Mouse (Mus musculus) kidney, adult 11 months (tissue): ENCODE measurements at regions not wholly inside any gene's neighbourhood (a gene's known extent, or its start where the extent isn't known, plus 50 kb on each side); places are given as distances from the start of the nearest gene placed in this dataset.
"Not testable (repeated sequence)": the region's sequence is repeated elsewhere in the genome, so short reads cannot be mapped to it uniquely, and the experiment has no call there.

ENCODE experiments used
- DNase-seq: peaks from one replicate; pipeline ENCODE4 v3.0.0; 2022

DNA sequence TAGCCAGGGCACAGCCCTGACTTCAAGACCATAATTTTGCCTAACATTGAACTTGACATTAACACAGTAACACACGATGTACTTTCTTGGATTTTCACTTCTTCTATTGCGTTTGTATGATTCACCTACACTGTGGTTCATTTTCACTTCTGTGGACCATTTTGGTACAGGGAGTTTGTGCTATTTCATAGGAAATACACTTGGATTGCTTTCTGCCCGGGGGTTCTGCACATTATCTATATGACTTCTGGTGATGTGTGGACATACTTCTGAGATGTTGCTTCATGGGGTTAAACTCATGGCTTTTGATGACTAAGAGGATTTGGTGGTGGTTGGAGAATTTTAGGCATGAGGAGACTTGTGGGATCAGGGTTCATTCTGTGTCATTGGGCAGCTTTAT, 640.4 kb upstream of the Gm19410 start:
- DNase-seq, result no peak

DNA sequence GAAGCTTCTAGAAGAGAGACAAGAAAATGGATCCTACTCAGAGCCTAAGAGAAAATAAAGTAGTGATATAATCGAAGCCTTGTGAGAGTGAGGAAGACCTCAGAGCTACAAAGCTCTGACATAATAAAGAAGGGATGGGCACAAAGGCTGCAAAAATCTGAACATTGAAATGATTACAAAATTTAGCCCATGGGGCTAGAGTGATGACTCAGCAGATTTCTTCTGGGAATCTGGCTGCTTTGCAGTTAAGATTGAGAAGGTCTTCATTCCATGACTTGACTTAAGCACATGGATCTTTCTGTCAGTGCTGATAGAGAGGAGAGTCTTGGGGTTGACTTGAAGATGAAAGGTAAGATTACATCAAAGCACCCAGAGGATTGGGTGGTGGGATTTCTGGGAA, 633.3 kb upstream of the Gm19410 start:
- DNase-seq, result no peak

- no peak for DNase-seq
These were observed 630.0 kb upstream of the Gm19410 start for GRCm38 (mm10) chr8:35135630-35136029.

DNA sequence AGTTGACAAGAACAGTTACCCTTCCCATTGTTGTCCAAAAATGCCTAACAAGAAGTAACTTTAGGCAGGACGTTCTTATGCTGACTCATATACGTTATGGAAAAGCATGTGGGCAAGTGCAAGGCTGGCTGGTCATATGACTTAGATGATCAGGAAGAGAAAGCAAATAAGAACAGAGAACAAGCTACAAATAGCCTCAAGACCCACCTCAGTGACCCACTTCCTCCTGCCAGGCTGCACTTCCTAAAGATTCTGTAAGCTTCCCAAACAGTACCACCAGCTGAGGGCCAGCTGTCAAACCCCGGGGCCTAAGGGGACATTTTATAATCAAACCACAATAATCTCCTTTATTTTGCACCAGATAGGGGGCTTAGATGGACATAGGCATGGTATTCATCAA, 628.9 kb upstream of the Gm19410 start:
- DNase-seq, result no peak

DNA sequence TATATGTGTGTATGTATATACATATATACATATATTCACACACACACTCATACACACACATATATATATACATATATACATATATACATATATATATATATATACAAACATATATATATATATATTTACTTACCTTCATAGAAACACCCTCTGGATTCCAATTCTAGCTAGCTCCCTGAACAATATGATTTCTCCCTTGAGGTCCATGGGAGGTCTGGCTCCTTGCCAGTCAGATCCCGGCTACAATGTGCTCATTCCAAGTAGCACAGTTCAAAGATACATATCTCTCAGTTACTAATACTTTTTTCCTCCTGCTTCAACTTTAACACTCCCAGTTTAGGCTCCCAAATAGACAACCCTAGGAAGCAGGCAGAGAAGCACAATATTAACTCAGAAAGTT, 624.8 kb upstream of the Gm19410 start:
- no peak for DNase-seq

- DNase-seq, result no peak
These were observed 622.5 kb upstream of the Gm19410 start for GRCm38 (mm10) chr8:35143018-35143656.

DNA sequence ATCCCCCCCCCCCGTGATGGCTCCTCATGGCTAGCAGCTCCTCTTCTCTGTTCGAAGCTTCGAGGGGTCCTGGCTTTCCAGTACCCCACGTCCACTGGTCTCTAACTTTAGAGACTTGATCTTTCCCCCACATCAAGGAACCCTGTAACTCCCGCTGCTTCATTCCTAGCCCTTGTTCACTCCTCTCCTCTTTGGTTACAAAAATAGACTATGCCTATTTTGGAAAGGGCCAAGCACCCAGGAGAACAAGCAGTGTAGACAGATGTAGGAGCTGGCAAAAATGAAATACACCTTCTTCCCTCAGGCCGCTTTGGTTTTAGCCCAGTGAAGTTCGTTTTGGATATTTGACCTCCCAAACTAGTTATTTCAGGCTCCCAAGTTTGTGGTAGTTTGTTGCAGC, 621.9 kb upstream of the Gm19410 start:
- DNase-seq, result no peak

DNA sequence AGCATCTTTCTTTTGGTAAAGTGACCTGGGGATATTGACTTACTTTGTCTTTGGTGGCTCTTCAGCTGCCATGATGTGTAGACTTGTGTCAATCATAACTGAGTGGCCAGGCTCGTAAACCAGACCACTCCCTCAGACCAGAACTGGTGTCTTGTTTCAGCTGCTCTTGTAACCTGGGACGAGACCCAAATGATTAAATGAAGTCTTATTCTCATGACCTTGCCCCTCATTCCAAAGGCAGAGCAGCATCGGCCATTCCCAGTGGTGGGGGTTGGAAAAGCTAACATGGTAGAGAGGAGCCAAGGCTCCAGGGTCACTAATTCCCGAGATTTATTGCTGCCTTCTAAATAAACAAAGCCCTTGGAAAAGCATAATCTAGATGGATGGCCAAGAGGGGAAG, 621.2 kb upstream of the Gm19410 start:
- peak; percentile 35 for DNase-seq

GRCm38 (mm10) chr8:35147481-35147880, 618.1 kb upstream of the Gm19410 start:
- DNase-seq, result no peak

DNA sequence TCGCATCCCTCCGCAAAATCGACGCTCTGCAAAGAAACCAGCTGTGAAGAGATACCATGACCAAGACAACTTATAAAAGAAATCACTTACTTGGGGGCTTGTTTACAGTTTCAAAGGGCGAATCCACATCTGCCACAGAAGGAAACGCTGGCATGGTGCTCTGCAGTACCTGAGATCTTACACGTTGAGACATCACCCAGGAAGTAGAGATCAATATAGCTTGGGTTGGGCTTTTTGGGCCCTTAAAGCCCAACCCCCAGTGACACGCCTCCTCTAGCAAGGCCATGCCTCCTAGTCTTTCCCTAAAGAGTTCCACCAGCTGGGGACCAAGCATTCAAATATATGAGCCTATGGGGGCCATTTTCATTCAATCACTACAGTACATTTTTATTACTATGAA, 617.6 kb upstream of the Gm19410 start:
- DNase-seq, result no peak

- DNase-seq, result no peak
These were observed 613.0 kb upstream of the Gm19410 start for GRCm38 (mm10) chr8:35152585-35152984.

GRCm38 (mm10) chr8:35156272-35156671, 609.3 kb upstream of the Gm19410 start:
- DNase-seq, result no peak

GRCm38 (mm10) chr8:35157711-35158110, 607.9 kb upstream of the Gm19410 start:
- DNase-seq, result no peak

DNA sequence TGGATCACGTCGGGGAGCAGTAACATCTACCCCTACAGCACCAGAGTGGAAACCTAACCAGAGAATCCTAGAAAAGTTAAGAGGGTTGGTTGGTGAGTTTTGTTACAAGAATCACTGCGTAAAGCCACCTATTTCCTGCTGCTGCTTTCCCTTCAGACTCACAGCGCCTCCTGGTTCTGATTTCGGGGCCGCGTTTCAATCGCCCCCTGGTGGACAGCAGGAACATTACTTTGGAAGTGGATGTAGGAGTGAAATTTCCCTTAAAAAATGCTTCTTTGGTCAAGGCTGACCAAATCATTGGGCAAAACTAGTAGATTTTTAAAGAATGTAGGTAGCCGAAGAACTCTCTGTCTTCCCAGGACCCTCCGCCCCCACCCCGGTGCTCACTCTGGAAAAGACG, 606.3 kb upstream of the Gm19410 start:
- DNase-seq, result peak; percentile 13

DNA sequence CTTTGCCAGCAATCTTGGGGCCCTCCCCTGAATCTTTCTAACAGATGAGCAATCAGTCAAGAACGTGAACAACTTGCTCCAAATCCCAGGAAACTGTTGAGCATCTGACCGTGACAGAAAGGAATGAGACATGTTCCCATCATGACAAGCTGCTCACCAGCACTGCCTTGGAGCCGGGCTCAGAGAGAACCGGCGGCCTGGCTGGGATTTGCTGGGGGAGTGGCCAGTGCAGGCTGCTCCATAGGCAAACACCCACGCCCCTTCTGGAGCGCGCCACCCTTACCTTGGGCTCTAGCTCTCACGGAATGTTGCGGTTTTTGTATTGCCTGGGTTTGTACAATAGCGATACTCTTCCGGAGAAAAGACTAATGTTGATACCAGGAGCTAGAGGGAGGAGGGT, 605.4 kb upstream of the Gm19410 start:
- DNase-seq, result no peak

GRCm38 (mm10) chr8:35162166-35162565, 603.4 kb upstream of the Gm19410 start:
- not testable (repeated sequence) for DNase-seq

DNA sequence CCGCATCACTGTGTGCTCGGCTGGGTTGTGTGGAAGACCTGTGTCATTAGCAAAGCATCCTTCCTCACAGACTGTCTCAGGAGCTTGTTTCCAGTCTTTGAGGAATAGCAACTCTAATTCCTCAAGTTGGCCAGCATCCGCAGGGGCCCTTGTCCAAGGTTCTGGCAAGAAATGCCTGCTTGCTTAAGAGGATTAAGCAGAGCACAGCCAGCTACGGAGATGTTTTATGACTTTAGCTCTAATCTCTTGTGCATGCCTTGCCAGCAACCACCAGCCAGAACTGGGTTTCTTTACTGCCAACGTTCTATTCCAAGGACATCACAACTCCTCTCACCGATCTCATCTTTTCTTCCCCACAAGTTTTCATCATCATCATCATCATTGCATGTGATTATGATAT, 599.0 kb upstream of the Gm19410 start:
- no peak for DNase-seq

- no peak for DNase-seq
These were observed 593.9 kb upstream of the Gm19410 start for GRCm38 (mm10) chr8:35171536-35172310.

GRCm38 (mm10) chr8:35177314-35177713, 588.3 kb upstream of the Gm19410 start:
- no peak for DNase-seq

DNA sequence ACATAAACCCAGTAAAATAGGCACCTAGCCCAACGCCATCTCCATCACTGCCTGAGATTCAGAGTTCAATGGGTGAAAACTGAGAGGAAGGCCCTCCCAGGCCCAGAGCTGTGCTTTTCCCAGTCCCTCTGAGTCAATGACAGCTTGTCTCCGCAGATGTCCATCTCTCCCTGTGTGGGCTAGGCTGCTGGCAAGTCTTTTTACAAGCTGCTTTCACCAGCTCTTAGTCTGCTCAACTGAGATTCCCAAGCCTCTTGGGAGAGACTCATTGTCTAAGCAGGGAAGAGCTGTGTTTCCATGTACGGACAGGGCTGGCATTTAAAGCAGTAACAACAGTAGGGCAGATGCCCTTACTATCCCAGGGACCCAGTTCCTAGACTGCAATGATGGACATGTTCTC, 585.5 kb upstream of the Gm19410 start:
- DNase-seq, result no peak

DNA sequence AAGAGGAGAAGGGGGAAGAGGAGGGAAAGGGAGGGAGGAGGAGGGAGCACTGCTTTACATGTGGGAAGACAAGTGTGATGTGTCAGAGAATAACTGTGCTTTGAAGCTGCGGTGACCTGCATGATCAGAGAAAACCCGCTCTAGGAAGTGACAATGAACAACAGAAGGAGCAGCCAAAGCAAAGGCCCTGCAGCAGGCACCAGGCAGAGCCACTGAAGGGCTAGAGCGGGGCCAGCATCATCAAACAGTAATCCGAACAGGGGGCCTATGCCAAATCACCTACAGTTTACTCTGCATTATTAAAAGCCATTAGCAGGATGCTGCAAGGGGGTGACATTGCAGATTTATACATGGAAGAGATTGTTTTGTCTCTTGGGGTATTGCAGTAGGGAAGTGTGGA, 583.4 kb upstream of the Gm19410 start:
- no peak for DNase-seq

DNA sequence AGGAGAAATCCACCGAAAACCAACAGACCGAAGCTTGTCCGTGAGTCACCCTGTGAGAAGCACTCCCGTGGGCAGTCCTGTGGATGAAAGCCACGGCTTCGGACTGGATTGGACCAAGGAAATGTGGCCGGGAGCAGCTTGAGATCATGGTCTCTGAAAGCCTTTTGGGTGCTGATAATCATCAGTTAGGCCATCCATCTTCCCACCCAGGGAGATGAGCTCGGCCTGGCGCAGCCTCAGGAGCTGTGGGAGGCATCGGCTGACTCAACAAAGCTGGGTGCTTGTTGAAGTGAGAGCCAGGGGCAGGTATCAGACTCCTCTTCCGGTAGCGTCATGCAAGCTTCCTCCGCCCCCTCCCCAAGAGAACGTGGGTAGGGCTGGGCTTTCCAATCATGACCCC, 582.2 kb upstream of the Gm19410 start:
- no peak for DNase-seq

- no peak for DNase-seq
These were observed 580.4 kb upstream of the Gm19410 start for GRCm38 (mm10) chr8:35185165-35185564.

DNA sequence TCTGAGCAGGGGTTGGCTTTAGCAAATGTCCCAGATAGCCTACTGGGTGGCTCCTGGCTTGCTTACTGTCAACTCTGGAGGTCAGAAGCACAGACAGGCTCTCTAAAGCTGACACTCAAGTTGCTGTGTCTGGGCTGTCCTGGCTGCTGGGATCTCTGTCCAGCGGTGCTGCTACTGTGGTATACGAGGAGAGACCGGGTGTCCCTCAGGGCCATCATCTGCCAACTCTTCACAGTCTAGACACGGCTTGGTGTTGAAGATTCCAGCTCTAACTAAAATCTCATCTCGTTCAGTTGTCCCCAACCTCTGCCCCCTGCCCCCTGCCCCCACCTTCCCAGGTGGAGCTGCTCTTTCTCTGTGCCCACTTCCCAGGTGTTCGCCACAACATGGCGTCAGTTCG, 577.1 kb upstream of the Gm19410 start:
- DNase-seq, result no peak

DNA sequence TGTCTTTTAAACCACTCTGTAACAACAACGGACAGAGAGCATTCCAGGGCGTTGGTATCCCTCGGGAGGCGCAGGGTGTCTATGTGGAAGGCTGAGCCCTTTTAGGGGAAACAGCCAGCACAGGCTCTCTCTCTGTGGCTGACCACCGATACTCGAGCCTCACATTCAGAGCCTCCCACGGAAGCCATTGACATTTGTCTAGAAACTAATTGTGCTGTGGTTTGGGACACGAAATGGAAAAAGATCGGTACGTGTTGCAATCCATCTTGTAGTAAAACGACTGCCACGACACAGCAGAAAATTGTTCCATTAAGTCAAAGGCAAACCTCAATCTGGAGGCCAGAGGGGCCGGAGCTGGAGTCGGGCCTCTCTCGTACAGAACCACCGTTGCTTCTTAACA, 575.9 kb upstream of the Gm19410 start:
- no peak for DNase-seq
